Mouse (Mus musculus): ENCODE data around the gene Cped1. TPM values are rescaled to one million over a fixed set of nuclear protein-coding genes. Genes with fewer than 3 reads are reported as not detected.
A peak's percentile ranks its signal among the peaks of the same experiment; 100 is the strongest.

Gene Cped1
- polyA plus RNA-seq, 1 experiment from 2014 or later: 4.9 TPM

DNA sequence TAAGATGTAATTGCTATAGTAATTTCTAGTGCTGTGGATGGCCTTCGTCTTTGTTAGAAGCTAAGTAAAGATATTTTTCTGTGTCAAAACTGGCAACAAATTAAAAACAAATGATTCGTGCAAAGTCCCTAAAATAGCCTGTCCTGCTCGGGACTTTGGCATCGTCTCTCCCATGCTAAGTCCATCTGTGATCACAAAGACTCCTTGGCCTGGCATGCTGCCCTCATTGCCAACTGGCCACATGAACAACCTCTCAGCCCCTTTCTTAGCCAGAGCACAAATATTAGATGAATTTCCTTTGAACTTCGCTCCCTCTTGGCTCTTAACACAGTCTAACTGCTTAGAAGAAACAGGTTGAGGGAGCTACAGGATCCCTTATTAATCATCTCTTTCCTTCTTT is 171.7 kb downstream of the Cped1 start:
- Histone ChIP-seq H3K9me3 (ENCODE audit: control insufficient read depth, low read length) (no peaks in the 10 kb centered on the region), H3K27me3 (ENCODE audit: control insufficient read depth, insufficient read depth, low read length) (no peaks in the 10 kb centered on the region), H3K9ac (replicated peaks; ENCODE audit: low read length) (no peak overlapping the region), H3K4me3 (replicated peaks; ENCODE audit: low read depth, low read length) (no peak overlapping the region), H3K4me1 (ENCODE audit: control insufficient read depth, insufficient read depth, low read length) (no peaks in the 10 kb centered on the region), H3K27ac (replicated peaks; ENCODE audit: low read depth, low read length) (no peak overlapping the region), H3K36me3 (ENCODE audit: control insufficient read depth, insufficient read depth, low read length) (no peaks in the 10 kb centered on the region), H3K4me2 (ENCODE audit: low read length) (no peak overlapping the region)
- WGBS: 86% methylated on average over 5 of the region's 5 CpGs
- DNase-seq: no peak
- ATAC-seq (ENCODE audit: low FRiP score, low TSS enrichment): no peak

DNA sequence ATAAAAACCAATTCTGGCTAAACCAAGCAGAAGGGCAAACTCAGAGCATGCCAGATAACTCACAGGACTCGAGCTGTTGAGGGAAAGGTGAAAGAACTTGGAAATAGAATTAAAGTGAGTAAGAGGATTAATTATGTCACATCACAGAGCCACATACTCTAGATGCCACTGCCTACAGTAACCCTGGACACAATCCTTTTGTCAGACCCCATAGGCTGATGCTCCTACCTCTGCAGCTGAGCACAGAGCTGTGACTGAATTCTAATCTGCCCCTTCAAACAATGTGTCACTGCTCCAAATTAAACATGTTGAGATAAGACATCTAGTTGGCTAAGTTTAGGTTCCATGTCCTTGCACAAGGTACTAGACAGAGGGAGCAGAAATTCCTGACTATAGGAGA is 176.2 kb downstream of the Cped1 start:
- Histone ChIP-seq H3K36me3 (ENCODE audit: control insufficient read depth, insufficient read depth, low read length) (no peaks in the 10 kb centered on the region), H3K27me3 (ENCODE audit: control insufficient read depth, insufficient read depth, low read length) (no peaks in the 10 kb centered on the region), H3K4me2 (ENCODE audit: low read length) (no peak overlapping the region), H3K27ac (replicated peaks; ENCODE audit: low read depth, low read length) (no peak overlapping the region), H3K4me3 (replicated peaks; ENCODE audit: low read depth, low read length) (no peak overlapping the region), H3K9me3 (ENCODE audit: control insufficient read depth, low read length) (no peaks in the 10 kb centered on the region), H3K4me1 (ENCODE audit: control insufficient read depth, insufficient read depth, low read length) (no peaks in the 10 kb centered on the region), H3K9ac (replicated peaks; ENCODE audit: low read length) (no peak overlapping the region)
- ATAC-seq (ENCODE audit: low FRiP score, low TSS enrichment): no peak
- DNase-seq: no peak
- 13% methylated on average over 1 of the region's 1 CpGs for WGBS

DNA sequence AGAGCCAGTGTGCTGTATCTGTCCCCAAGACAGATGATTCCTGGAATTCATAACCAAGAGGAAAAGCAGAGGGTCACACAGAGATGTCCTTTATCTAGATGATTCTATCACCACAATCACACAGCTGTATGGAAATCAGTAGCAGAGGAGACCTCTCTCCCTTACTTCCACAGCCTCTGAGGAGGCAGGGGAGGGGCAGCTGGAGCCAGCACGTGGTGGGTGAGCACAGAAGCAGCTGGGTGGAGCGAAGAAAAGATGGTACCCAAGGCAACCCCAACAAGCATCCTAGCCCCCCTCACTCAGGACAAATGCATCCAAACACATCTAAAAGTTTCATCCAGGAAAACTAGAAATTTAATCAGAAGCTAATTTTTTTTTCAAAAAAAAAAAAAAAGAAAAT is 182.7 kb downstream of the Cped1 start:
- no peak overlapping the region for H3K4me2 ChIP-seq (ENCODE audit: low read length)
- H3K9ac ChIP-seq (replicated peaks; ENCODE audit: low read length): no peak overlapping the region
- H3K4me1 ChIP-seq (ENCODE audit: control insufficient read depth, insufficient read depth, low read length): no peaks in the 10 kb centered on the region
- no peak for DNase-seq
- no peaks in the 10 kb centered on the region for H3K27me3 ChIP-seq (ENCODE audit: control insufficient read depth, insufficient read depth, low read length)
- no peaks in the 10 kb centered on the region for H3K36me3 ChIP-seq (ENCODE audit: control insufficient read depth, insufficient read depth, low read length)
- no peaks in the 10 kb centered on the region for H3K9me3 ChIP-seq (ENCODE audit: control insufficient read depth, low read length)
- H3K4me3 ChIP-seq (replicated peaks; ENCODE audit: low read depth, low read length): no peak overlapping the region
- no peak; the same call in 1 of the 2 replicates for ATAC-seq (ENCODE audit: low FRiP score, low TSS enrichment)
- WGBS: 31% methylated on average over 2 of the region's 2 CpGs
- H3K27ac ChIP-seq (replicated peaks; ENCODE audit: low read depth, low read length): no peak overlapping the region

DNA sequence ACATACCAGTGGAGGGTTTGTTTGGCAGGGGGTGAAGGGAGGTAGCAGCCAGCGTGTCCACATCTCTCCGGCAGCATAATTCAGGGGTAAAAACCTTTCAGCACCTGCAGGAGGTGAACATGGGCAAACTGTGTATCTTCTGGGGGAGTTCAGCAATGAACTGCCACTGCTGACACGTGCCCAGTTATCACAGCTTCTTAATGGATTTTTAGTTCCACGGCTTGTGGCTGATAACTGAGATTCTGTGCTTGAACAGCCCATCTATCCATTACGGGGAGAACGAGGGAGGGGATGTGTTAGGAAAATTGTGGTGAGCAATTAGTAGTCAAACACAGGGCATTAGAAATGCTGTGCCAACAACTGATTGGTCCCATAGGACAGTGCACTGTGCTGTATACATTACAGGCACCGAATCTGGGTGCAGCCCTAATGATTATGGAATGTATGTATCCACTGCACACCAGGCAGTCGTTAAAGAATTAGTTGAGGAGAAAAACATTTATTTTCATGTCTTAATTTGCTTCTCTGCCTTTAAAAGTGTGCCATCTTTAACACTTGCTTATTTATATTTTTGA is 193.1 kb downstream of the Cped1 start:
- H3K27ac ChIP-seq (replicated peaks; ENCODE audit: low read depth, low read length): no peak overlapping the region
- no peaks in the 10 kb centered on the region for H3K4me1 ChIP-seq (ENCODE audit: control insufficient read depth, insufficient read depth, low read length)
- no peaks in the 10 kb centered on the region for H3K9me3 ChIP-seq (ENCODE audit: control insufficient read depth, low read length)
- H3K4me2 ChIP-seq (ENCODE audit: low read length): no peak overlapping the region
- no peaks in the 10 kb centered on the region for H3K36me3 ChIP-seq (ENCODE audit: control insufficient read depth, insufficient read depth, low read length)
- H3K9ac ChIP-seq (replicated peaks; ENCODE audit: low read length): no peak overlapping the region
- DNase-seq: no peak
- H3K4me3 ChIP-seq (replicated peaks; ENCODE audit: low read depth, low read length): no peak overlapping the region
- no peak for ATAC-seq (ENCODE audit: low FRiP score, low TSS enrichment)
- 78% methylated on average over 8 of the region's 8 CpGs for WGBS
- H3K27me3 ChIP-seq (ENCODE audit: control insufficient read depth, insufficient read depth, low read length): no peaks in the 10 kb centered on the region

DNA sequence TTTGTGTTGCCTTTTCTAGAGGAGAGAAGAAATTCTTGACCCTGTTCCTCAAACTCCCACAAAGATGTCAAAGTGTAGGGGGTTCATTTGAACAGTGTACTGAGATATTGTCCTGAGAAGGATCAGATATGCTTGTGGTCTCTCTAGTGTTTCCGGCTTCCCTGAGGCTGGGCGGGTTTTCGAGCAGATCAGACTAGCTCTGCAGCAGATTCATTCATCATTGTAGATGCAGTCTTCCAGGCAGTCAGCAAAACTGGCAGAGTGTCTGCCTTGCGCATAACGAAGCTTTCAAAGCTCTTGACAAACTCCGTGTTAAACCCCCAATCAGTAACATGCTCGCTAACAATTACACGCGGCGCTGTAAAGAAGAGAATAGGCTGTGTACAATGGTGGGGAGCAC is 194.6 kb downstream of the Cped1 start:
- H3K27me3 ChIP-seq (ENCODE audit: control insufficient read depth, insufficient read depth, low read length): no peaks in the 10 kb centered on the region
- H3K4me2 ChIP-seq (ENCODE audit: low read length): no peak overlapping the region
- H3K4me1 ChIP-seq (ENCODE audit: control insufficient read depth, insufficient read depth, low read length): no peaks in the 10 kb centered on the region
- no peak overlapping the region for H3K9ac ChIP-seq (replicated peaks; ENCODE audit: low read length)
- no peak overlapping the region for H3K4me3 ChIP-seq (replicated peaks; ENCODE audit: low read depth, low read length)
- no peaks in the 10 kb centered on the region for H3K36me3 ChIP-seq (ENCODE audit: control insufficient read depth, insufficient read depth, low read length)
- H3K9me3 ChIP-seq (ENCODE audit: control insufficient read depth, low read length): no peaks in the 10 kb centered on the region
- 79% methylated on average over 10 of the region's 10 CpGs for WGBS
- no peak for ATAC-seq (ENCODE audit: low FRiP score, low TSS enrichment)
- DNase-seq: no peak
- H3K27ac ChIP-seq (replicated peaks; ENCODE audit: low read depth, low read length): no peak overlapping the region

DNA sequence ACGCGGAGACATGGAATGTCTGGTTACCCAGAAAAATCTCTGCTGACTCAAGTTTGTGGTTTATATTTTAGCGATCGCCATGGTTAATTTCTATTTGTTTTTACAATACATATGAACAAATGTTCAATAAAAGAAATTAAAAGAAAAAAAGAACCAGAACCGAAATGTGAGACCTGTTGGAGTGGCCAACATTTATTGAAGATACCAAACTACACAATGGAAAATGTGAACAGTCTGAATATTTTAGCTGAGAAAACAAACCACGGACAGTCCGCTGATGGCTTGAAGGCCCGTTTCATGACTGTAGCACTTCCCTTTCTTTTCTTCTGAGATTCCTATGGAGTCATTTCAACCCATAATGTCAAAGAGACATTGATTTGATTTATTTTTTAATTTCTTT is 201.3 kb downstream of the Cped1 start:
- WGBS: 96% methylated on average over 8 of the region's 8 CpGs
- no peak overlapping the region for H3K9ac ChIP-seq (replicated peaks; ENCODE audit: low read length)
- ATAC-seq (ENCODE audit: low FRiP score, low TSS enrichment): no peak

DNA sequence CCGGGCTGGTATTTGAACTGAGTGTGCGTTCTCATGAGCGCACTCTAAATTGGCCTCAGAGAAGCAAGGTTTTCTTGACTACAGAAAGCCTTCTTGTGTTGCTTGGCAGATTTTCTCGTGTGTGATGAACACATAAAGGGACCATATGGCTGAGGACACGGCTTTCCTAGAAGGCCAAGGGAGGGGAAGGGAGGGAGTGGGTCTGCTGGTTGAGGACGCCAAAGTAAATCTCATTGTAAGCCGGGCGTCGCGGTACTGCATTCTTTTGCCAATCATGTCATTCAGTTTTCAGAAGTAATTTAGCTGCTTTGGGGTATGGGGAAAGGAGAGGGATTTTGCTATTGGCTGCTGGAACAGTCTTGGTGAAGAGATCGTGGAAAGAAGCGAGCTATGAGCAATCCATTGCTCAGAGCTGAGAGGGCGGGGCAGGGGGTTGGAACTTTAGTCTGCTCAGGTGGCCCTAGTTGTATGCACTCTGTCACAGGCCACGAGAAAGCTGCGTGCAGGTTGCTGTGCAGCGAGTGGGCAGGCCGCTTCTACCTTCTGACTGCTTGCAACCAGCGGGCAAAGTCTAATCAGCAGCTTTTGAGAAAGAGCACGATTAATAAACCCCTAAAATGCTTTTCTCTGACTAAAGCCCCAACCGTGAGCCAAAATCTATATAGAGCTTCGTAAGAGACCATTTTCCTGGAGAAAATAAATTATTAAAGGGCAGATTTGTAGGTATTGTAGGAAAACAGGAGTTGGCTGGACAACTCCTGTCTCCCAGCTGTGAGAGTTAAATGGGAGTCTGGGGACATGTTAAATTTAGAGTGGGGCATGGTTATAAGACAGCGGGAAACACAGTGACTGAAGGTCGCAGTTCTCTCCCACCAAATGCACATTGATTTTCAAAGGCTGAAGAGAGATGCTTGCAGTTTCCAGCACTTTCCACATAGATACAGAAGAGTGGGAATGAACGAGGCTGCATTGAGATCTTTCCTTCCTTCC is 203.9 kb downstream of the Cped1 start:
- Histone ChIP-seq H3K4me2 (ENCODE audit: low read length) (no peak overlapping the region), H3K4me3 (replicated peaks; ENCODE audit: low read depth, low read length) (no peak overlapping the region), H3K27ac (replicated peaks; ENCODE audit: low read depth, low read length) (no peak overlapping the region), H3K4me1 (ENCODE audit: control insufficient read depth, insufficient read depth, low read length) (no peaks in the 10 kb centered on the region), H3K36me3 (ENCODE audit: control insufficient read depth, insufficient read depth, low read length) (no peaks in the 10 kb centered on the region), H3K9ac (replicated peaks; ENCODE audit: low read length) (no peak overlapping the region), H3K27me3 (ENCODE audit: control insufficient read depth, insufficient read depth, low read length) (no peaks in the 10 kb centered on the region), H3K9me3 (ENCODE audit: control insufficient read depth, low read length) (no peaks in the 10 kb centered on the region)
- peak; percentile 31 for DNase-seq
- 61% methylated on average over 24 of the region's 24 CpGs for WGBS
- ATAC-seq (ENCODE audit: low FRiP score, low TSS enrichment): peak; percentile 46

More for the DNA sequence above, 201.3 kb downstream of the Cped1 start:
- Histone ChIP-seq H3K4me3 (replicated peaks; ENCODE audit: low read depth, low read length) (no peak overlapping the region), H3K9me3 (ENCODE audit: control insufficient read depth, low read length) (no peaks in the 10 kb centered on the region), H3K4me2 (ENCODE audit: low read length) (no peak overlapping the region), H3K4me1 (ENCODE audit: control insufficient read depth, insufficient read depth, low read length) (no peaks in the 10 kb centered on the region), H3K36me3 (ENCODE audit: control insufficient read depth, insufficient read depth, low read length) (no peaks in the 10 kb centered on the region), H3K27me3 (ENCODE audit: control insufficient read depth, insufficient read depth, low read length) (no peaks in the 10 kb centered on the region), H3K27ac (replicated peaks; ENCODE audit: low read depth, low read length) (no peak overlapping the region)
- no peak for DNase-seq

DNA sequence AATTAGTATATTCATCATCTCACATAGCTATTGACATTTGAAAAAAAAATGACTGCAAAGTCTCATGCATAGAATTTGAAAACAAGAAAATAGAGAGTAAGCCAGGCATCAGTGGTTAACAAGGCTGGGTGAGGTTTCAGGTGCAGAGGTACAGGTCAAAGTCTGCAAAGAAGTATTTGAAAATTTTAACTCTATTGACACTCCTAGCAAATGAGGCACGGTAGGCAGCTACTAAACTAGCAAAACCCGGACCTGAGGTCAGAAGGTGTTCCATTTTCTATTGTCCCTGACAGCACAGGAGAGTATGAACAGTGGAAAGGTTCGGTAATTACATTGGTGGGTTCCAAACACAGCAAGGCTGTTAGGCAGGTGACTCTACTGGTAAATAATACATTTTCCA is 212.9 kb downstream of the Cped1 start:
- WGBS: 82% methylated on average over 3 of the region's 3 CpGs
- H3K4me3 ChIP-seq (replicated peaks; ENCODE audit: low read depth, low read length): no peak overlapping the region
- H3K4me2 ChIP-seq (ENCODE audit: low read length): no peak overlapping the region
- H3K9ac ChIP-seq (replicated peaks; ENCODE audit: low read length): no peak overlapping the region
- H3K36me3 ChIP-seq (ENCODE audit: control insufficient read depth, insufficient read depth, low read length): no peaks in the 10 kb centered on the region
- no peak for ATAC-seq (ENCODE audit: low FRiP score, low TSS enrichment)
- H3K4me1 ChIP-seq (ENCODE audit: control insufficient read depth, insufficient read depth, low read length): no peaks in the 10 kb centered on the region
- no peak for DNase-seq
- H3K27me3 ChIP-seq (ENCODE audit: control insufficient read depth, insufficient read depth, low read length): no peaks in the 10 kb centered on the region
- H3K9me3 ChIP-seq (ENCODE audit: control insufficient read depth, low read length): no peaks in the 10 kb centered on the region
- no peak overlapping the region for H3K27ac ChIP-seq (replicated peaks; ENCODE audit: low read depth, low read length)

DNA sequence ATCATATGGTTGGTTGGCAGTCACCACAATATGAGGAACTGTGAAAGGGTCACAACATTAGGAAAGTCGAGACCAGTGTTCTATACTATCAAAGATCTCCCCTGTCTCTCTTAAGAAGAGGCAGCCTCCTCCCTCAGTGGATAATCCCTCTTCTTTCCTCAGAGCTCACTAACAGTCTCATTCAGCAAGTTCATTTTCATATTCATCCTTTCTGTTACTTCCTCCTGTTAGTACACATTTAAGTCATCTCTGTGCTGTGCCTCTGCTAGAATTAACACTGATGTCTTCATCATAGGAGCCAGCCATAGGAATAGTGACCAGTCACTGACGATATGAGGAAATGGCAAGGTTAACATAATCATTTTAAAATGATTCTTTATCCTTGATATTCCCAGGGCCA is 213.8 kb downstream of the Cped1 start:
- DNase-seq: no peak
- Histone ChIP-seq H3K4me1 (ENCODE audit: control insufficient read depth, insufficient read depth, low read length) (no peaks in the 10 kb centered on the region), H3K4me3 (replicated peaks; ENCODE audit: low read depth, low read length) (no peak overlapping the region), H3K9me3 (ENCODE audit: control insufficient read depth, low read length) (no peaks in the 10 kb centered on the region), H3K4me2 (ENCODE audit: low read length) (no peak overlapping the region), H3K36me3 (ENCODE audit: control insufficient read depth, insufficient read depth, low read length) (no peaks in the 10 kb centered on the region), H3K9ac (replicated peaks; ENCODE audit: low read length) (no peak overlapping the region), H3K27ac (replicated peaks; ENCODE audit: low read depth, low read length) (no peak overlapping the region), H3K27me3 (ENCODE audit: control insufficient read depth, insufficient read depth, low read length) (no peaks in the 10 kb centered on the region)
- WGBS: 92% methylated on average over 2 of the region's 2 CpGs
- no peak for ATAC-seq (ENCODE audit: low FRiP score, low TSS enrichment)
